Mouse (Mus musculus): Measurements from ENCODE around the gene Dazap1. TPM values are rescaled to one million over a fixed set of nuclear protein-coding genes. Genes with fewer than 3 reads are reported as not detected.

Dazap1 gene
- total and polyA plus RNA-seq, 2 experiments from 2014 or later: 30.3 to 96.2 TPM

DNA sequence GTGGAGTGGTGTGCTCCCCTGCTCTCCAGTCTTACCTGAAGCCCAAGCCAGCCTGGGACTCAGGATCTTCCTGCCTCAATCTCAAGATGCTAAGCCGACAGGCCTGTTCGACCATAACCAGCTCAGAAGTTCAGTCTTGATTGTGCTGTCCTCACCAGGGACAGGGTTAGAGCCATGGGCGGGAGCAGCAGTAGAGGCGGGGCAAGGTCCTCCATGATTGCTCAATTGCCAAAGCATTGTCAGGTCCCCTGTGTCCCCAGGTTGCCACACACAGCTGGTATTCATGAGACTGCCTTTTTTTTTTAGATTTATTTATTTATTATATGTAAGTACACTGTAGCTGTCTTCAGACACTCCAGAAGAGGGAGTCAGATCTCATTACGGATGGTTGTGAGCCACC lies 15.0 kb downstream of the Dazap1 start:
- DNase-seq (ENCODE audit: low spot score): no peak

DNA sequence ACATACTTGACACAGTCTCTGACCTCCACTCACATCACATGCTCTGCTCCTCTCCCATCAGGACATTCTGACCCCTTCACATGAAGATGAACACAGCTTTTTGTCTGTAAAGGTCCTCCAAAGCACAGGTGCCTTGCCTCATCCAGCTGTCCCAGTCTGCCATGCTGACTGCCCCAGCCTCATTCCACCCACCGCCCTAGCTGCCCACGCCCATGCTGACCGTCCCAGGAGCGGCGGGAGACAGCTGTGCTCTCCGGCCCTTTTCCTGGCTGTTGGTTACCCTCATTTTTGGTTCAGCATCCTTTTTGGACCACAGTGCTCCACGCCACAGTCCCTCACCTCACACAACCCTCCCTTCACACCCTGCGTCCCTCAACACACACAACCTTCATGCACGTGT lies 17.1 kb downstream of the Dazap1 start:
- no peaks in the 10 kb centered on the region for H3K9me3 ChIP-seq (replicated peaks; ENCODE audit: control insufficient read depth, low read length)
- H3K4me2 ChIP-seq (ENCODE audit: low read depth, low read length): no peak overlapping the region
- H3K4me3 ChIP-seq (ENCODE audit: low read depth, low read length): no peak overlapping the region
- TF ChIP-seq CTCF (IDR thresholded peaks at IDR 0.05; ENCODE audit: low read depth) (no peak), EP300 (IDR thresholded peaks at IDR 0.05; ENCODE audit: low read depth) (no peak)
- peaks cover 16% of the 10 kb centered on the region for H3K4me1 ChIP-seq (ENCODE audit: control insufficient read depth, insufficient read depth)
- no peak overlapping the region for H3K27ac ChIP-seq (ENCODE audit: low read depth)
- H3K27me3 ChIP-seq (ENCODE audit: control insufficient read depth, insufficient read depth, low read length): no peaks in the 10 kb centered on the region
- no peak for ATAC-seq (ENCODE audit: insufficient read depth, low read depth)
- no peak overlapping the region for H3K9ac ChIP-seq (replicated peaks; ENCODE audit: low read depth, low read length)
- no peak for DNase-seq (ENCODE audit: low spot score)
- 89% methylated on average over 9 of the region's 9 CpGs for WGBS
- H3K36me3 ChIP-seq (replicated peaks; ENCODE audit: control insufficient read depth, insufficient read depth, low read length): peaks cover 75% of the 10 kb centered on the region

More for the DNA sequence above, 15.0 kb downstream of the Dazap1 start:
- no peak overlapping the region for H3K27ac ChIP-seq (ENCODE audit: low read depth)
- no peaks in the 10 kb centered on the region for H3K9me3 ChIP-seq (replicated peaks; ENCODE audit: control insufficient read depth, low read length)
- no peak overlapping the region for H3K4me2 ChIP-seq (ENCODE audit: low read depth, low read length)
- H3K4me3 ChIP-seq (ENCODE audit: low read depth, low read length): no peak overlapping the region
- no peak for TF ChIP-seq EP300 (IDR thresholded peaks at IDR 0.05; ENCODE audit: low read depth)
- TF ChIP-seq CTCF (IDR thresholded peaks at IDR 0.05; ENCODE audit: low read depth): no peak
- H3K4me1 ChIP-seq (ENCODE audit: control insufficient read depth, insufficient read depth): peaks cover 9% of the 10 kb centered on the region
- no peak overlapping the region for H3K9ac ChIP-seq (replicated peaks; ENCODE audit: low read depth, low read length)
- ATAC-seq (ENCODE audit: insufficient read depth, low read depth): no peak
- peaks cover 69% of the 10 kb centered on the region for H3K36me3 ChIP-seq (replicated peaks; ENCODE audit: control insufficient read depth, insufficient read depth, low read length)
- WGBS: 69% methylated on average over 5 of the region's 5 CpGs
- no peaks in the 10 kb centered on the region for H3K27me3 ChIP-seq (ENCODE audit: control insufficient read depth, insufficient read depth, low read length)

DNA sequence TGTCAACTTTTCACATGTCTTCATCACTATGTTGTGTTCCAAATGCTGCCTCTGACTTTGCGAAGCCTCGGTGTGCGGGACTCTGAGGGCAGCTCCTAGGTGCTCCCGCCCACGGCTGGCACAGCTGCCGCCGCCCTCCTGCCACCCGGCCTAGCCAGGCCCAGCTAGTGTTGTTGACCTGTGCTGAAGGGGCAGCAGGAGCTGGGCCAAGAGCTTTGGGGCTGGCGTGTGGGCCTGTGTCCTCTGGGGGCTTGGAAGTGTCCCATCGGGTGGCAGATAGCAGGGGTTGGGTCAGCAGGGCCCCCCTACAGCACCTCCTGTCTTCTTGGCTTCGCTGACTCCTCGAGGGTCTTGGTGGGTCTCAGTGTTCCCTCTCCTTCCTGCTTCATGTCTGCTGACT lies 18.0 kb downstream of the Dazap1 start:
- no peak for TF ChIP-seq EP300 (IDR thresholded peaks at IDR 0.05; ENCODE audit: low read depth)

DNA sequence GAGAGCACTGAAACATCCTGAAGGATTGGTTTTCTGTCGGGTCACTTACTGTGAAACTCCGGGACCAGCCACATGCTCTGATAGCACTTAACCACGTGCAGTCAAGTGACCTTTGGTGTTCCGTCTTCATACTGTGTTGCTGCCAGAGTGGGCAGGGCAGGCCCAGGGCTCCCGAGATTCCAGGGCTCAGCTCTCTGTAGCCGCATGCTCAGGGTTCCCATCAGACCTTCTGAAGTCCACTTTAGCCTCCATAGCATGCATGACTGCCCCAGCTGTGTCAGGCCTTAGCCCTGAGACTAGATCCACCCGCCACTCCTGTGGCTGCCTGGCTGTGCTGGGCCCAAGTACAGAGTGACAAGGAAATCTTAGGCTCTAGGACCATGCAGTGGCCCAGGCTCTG lies 20.0 kb downstream of the Dazap1 start:
- H3K27me3 ChIP-seq (ENCODE audit: control insufficient read depth, insufficient read depth, low read length): no peaks in the 10 kb centered on the region
- no peak overlapping the region for H3K9ac ChIP-seq (replicated peaks; ENCODE audit: low read depth, low read length)
- TF ChIP-seq CTCF (IDR thresholded peaks at IDR 0.05; ENCODE audit: low read depth) (no peak), EP300 (IDR thresholded peaks at IDR 0.05; ENCODE audit: low read depth) (no peak)
- peak; percentile 78 for DNase-seq (ENCODE audit: low spot score)
- H3K4me3 ChIP-seq (ENCODE audit: low read depth, low read length): no peak overlapping the region
- no peak overlapping the region for H3K4me2 ChIP-seq (ENCODE audit: low read depth, low read length)
- WGBS: 41% methylated on average over 7 of the region's 7 CpGs
- no peaks in the 10 kb centered on the region for H3K9me3 ChIP-seq (replicated peaks; ENCODE audit: control insufficient read depth, low read length)
- H3K27ac ChIP-seq (ENCODE audit: low read depth): peak overlapping the region; percentile 78
- peak; percentile 84 for ATAC-seq (ENCODE audit: insufficient read depth, low read depth)
- H3K4me1 ChIP-seq (ENCODE audit: control insufficient read depth, insufficient read depth): peaks cover 16% of the 10 kb centered on the region
- H3K36me3 ChIP-seq (replicated peaks; ENCODE audit: control insufficient read depth, insufficient read depth, low read length): peaks cover 80% of the 10 kb centered on the region

More for the DNA sequence above, 18.0 kb downstream of the Dazap1 start:
- 88% methylated on average over 12 of the region's 12 CpGs for WGBS
- Histone ChIP-seq H3K27ac (ENCODE audit: low read depth) (no peak overlapping the region), H3K4me3 (ENCODE audit: low read depth, low read length) (no peak overlapping the region), H3K36me3 (replicated peaks; ENCODE audit: control insufficient read depth, insufficient read depth, low read length) (peaks cover 80% of the 10 kb centered on the region), H3K9me3 (replicated peaks; ENCODE audit: control insufficient read depth, low read length) (no peaks in the 10 kb centered on the region), H3K4me1 (ENCODE audit: control insufficient read depth, insufficient read depth) (peaks cover 16% of the 10 kb centered on the region), H3K9ac (replicated peaks; ENCODE audit: low read depth, low read length) (no peak overlapping the region), H3K4me2 (ENCODE audit: low read depth, low read length) (no peak overlapping the region), H3K27me3 (ENCODE audit: control insufficient read depth, insufficient read depth, low read length) (no peaks in the 10 kb centered on the region)
- DNase-seq (ENCODE audit: low spot score) (no peak), ATAC-seq (ENCODE audit: insufficient read depth, low read depth) (no peak)

DNA sequence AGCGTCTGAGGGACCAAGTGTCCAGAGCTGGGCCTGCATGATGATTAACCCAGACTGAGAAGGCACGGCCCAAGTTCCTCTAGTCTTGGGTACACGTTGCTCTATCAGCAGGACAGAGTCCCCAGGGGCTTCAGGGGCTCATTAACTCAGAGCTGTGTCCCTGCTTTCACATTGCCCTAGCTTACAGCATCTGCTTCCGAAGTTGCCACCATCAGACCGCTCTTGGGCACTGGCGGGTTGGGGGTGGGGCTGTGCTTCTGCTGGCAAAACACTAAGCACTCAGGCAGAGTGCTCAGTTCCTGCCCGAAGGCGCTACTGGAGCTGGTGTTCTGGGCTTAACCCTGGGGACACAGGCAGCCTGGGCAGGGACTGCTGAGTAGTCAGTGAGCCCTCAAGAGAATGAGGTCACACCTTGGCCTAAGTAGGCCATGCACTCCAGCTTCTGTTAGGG lies 20.7 kb downstream of the Dazap1 start:
- peak overlapping the region; percentile 78 for H3K27ac ChIP-seq (ENCODE audit: low read depth)
- peaks cover 81% of the 10 kb centered on the region for H3K36me3 ChIP-seq (replicated peaks; ENCODE audit: control insufficient read depth, insufficient read depth, low read length)
- no peaks in the 10 kb centered on the region for H3K9me3 ChIP-seq (replicated peaks; ENCODE audit: control insufficient read depth, low read length)
- WGBS: 42% methylated on average over 8 of the region's 8 CpGs
- no peak overlapping the region for H3K4me3 ChIP-seq (ENCODE audit: low read depth, low read length)
- no peak overlapping the region for H3K4me2 ChIP-seq (ENCODE audit: low read depth, low read length)
- peak overlapping the region; percentile 33; the same call in 1 of the 2 replicates for H3K9ac ChIP-seq (replicated peaks; ENCODE audit: low read depth, low read length)
- peak; percentile 29 for DNase-seq (ENCODE audit: low spot score)
- H3K27me3 ChIP-seq (ENCODE audit: control insufficient read depth, insufficient read depth, low read length): no peaks in the 10 kb centered on the region
- peak; percentile 13; the same call in 1 of the 2 replicates for ATAC-seq (ENCODE audit: insufficient read depth, low read depth)
- TF ChIP-seq CTCF (IDR thresholded peaks at IDR 0.05; ENCODE audit: low read depth): no peak
- TF ChIP-seq EP300 (IDR thresholded peaks at IDR 0.05; ENCODE audit: low read depth): no peak
- peaks cover 16% of the 10 kb centered on the region for H3K4me1 ChIP-seq (ENCODE audit: control insufficient read depth, insufficient read depth)
